Mouse (Mus musculus) heart, adult 18-20 months (tissue): ENCODE measurements around the gene Odf4. TPM values are rescaled to one million over a fixed set of nuclear protein-coding genes. Genes with fewer than 3 reads are reported as not detected.
"Not testable (repeated sequence)": the region's sequence is repeated elsewhere in the genome, so short reads cannot be mapped to it uniquely, and the experiment has no call there.

Source experiments
- DNase-seq, 2 experiments: peaks; one replicate each; pipeline ENCODE4 v3.0.0; 2021 to 2022; ENCODE audit warnings: mixed read lengths in 1 of 2
- total RNA-seq, 2 experiments: library from RNA; stranded (reverse); gene quantifications; 2 replicates each; pipeline ENCODE4 v1.2.3; 2021

Gene Odf4
- total RNA-seq, 2 experiments from 2014 or later: not detected

GRCm38 (mm10) chr11:68946806-68947440 is 20.0 kb upstream of the Odf4 start:
- DNase-seq: no peak

DNA sequence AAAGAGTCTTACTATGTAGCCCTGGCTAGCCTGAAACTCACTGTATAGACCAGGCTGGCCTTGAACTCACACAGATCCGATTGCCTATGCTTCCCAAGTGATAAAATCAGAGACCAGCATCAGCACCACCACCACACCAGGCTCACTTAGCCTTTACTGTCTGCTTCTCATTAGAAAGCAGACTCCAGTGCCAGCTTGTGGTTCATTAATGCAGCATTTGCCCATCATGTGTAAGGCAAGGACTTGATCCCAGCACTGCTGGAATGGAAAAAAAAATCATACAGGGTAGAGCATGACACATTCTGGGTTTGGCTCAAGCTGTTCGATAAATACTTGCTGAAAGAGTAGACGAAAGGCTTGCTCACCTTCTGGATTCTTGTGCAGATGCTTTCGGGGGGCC is 19.1 kb upstream of the Odf4 start:
- DNase-seq: no peak

DNA sequence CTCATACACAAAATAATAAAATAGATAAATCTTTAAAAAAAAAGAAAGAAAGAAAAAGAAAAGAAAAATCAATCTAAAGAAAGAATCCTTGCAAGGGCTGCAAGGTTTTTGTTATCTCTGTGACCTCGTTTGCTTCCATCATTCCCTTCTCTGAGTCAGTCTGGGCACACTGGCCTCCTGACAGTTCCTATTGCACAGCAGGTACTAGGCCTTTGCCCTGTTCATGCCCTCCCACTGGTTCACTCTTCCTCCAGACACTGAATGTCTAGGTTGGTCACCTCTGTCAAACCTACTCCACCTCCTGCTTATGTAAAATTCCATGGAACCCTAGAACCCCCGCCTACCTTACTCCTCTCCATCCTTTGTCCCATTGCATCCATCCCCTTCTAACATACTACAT is 18.4 kb upstream of the Odf4 start:
- DNase-seq: no peak

DNA sequence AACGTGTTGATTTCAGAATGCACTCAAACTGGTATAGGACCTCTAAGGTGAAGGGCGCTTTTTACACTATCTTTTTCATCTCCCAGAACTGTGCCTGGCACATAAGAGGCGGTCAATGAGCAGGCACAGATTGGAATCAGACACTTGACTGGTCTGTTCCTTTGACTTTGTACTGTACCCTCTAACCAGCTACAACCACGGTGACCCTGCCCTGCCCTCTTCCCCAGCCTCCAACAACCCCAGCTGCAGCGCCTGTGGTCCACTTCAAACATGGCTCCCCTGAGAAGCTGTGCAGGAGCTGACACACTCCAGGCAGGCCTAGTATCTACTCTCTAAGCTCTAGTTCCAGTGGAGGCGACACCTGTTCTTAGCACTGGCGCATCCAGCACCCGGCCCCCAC is 15.8 kb upstream of the Odf4 start:
- DNase-seq: no peak

- no peak for DNase-seq
Measured at GRCm38 (mm10) chr11:68940516-68940915, 13.6 kb upstream of the Odf4 start.

GRCm38 (mm10) chr11:68939451-68940304 is 12.8 kb upstream of the Odf4 start:
- DNase-seq: peak; percentile 91 to 95

- not testable (repeated sequence) for DNase-seq
Measured at GRCm38 (mm10) chr11:68936951-68937350, 10.1 kb upstream of the Odf4 start.

DNA sequence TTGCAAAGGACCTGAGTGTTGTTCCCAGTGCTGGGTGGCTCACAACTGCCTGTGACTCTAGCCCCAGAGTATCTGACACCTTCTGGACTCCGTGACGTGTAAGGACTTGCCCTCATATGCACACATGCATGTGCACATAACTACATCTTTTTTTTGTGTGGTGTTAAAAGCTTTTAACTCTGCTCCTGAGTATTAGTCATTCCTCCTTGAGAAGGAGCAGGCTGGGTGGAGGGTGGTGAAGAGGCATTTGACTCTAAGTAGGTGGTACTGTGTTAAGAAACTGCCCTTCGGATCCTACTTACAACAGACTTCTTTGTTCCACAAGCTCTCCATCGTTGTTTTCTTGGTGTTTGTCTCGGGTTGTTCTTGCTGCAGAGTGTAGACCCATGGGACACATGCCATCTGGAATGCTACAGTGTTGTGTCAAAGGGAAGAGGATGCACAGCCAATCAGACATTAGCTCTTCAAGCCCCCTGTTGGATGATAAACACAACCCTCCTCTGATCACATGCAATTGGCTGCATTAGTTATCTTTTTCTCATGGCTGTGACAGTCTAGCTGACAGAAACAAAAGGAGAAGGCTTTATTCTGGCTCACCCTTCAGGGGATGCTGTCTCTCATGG is 7.1 kb upstream of the Odf4 start:
- no peak for DNase-seq

- no peak for DNase-seq
Measured at GRCm38 (mm10) chr11:68929947-68930346, 3.1 kb upstream of the Odf4 start.

DNA sequence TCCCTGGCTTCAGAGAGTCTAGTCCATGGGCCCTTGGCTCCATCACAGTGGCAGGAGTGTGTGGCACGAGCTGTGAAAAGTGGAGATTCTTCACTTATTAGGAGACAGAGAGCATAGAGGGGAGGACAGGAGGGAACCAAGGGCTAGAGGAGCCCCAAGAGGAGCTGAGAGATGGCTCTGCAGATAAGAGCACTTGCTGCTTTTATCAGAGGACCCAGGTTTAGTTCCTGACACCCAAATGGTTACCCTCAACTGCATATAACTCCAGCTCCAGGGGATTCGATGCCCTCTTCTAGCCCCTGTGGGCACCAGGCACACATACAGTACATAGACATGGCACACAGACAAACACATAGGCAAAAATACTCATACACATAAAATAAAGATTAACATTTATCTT is 2.1 kb downstream of the Odf4 start:
- no peak for DNase-seq

DNA sequence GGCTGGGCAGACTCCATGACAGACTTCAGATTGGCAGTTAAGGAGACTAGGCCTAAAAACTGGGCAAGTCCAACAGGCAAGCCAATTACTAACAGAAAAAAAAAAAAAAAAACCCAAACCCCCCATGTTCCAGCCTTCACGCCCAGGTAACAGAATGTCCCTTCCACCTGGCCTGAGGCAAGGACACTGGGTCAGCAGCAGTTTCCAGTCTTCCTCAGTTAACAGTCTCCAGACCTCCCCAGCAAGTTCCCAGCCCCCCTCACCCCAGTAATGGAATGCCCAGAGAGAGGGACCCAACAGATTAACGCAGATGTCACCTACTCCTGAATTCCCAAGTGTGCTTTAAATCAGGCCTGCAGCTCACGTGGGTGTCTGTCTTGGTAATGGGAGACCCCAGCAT is 3.7 kb downstream of the Odf4 start:
- no peak for DNase-seq

DNA sequence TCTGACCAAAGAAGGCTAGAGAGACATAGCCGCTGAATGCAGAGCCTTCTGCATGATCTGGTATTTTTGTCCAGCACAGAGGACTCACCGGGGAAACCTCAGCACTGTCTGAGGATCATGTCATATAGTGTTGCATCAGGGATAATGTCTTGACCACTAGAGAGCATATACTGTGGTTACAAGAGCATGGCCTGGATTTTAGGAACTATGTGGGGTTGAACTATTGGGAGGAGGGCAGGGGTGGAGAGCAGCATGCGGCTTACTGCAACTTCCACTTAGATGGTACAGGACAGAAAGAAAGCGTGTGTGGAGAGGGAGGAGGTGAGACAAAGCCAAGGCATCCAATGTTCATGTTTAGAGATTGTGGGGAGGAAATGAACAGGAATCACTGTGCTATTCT is 12.3 kb downstream of the Odf4 start:
- DNase-seq: no peak

GRCm38 (mm10) chr11:68911531-68912177 is 15.2 kb downstream of the Odf4 start:
- peak in 1 of 2 experiments; percentile 42 for DNase-seq

DNA sequence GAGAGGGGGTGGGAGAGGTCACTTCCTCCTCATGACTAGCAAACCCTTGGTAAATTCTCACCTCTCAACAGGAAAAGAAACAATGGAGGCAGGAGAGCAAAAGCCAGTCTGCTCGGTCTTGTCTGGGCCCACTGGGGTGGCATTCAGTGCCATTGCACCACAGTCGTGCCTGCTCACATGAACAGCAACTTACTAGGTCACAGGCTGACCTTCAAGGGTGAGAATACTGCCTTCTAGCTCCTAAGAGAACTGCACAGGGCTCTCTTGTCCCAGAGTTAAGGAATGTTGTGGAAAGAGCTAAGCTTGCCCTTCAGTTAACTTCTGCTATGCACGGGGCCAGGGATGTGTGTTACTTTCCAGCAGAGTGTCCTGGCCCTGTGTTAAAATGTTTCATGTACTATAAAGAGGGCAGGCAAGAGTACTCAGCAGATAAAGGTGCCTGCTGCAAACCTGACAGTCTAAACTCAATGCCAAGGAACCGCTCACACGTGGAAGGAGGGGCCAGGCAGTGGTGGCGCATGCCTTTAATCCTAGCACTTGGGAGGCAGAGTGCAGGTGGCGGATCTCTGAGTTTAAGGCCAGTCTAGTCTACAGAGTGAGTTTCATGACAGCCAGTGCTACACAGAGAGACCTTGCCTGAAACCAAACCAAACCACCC is 17.9 kb downstream of the Odf4 start:
- DNase-seq: peak; percentile 28 to 29

DNA sequence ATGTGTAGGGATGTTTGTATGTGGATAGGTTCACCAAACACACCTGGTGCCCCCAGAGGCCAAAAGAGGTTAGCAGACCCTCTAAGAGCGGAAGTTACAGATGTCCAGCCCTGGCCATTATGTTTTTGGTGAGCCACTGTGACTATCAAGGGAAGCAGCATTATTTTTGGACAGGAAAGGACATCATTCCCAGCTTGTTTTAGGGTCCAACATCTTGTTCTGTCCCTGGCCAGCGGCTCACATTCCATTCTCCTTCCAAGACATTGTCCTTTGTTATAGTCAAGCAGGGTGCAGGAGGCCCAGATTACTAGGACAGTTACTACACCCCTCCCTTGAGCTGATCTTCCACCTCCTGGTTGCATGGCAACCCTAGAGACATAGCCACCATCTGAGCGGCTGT is 19.6 kb downstream of the Odf4 start:
- DNase-seq: peak in 1 of 2 experiments; percentile 28

DNA sequence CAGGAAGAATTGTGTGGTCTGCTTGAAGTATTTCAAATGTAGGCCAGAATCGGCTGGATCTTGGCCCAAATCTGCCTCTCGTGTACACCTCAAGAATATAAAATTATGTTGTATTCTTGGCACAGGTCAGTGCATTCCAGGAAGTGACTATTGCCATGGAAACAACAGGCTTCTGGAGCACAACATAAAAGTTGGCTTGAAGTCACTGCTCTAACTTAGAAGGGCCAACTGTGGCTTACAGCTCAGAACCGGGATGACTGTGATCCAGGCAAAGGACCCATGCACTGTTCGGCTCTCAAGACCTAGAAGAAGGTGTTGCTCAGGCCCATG is 20.5 kb downstream of the Odf4 start:
- no peak for DNase-seq

DNA sequence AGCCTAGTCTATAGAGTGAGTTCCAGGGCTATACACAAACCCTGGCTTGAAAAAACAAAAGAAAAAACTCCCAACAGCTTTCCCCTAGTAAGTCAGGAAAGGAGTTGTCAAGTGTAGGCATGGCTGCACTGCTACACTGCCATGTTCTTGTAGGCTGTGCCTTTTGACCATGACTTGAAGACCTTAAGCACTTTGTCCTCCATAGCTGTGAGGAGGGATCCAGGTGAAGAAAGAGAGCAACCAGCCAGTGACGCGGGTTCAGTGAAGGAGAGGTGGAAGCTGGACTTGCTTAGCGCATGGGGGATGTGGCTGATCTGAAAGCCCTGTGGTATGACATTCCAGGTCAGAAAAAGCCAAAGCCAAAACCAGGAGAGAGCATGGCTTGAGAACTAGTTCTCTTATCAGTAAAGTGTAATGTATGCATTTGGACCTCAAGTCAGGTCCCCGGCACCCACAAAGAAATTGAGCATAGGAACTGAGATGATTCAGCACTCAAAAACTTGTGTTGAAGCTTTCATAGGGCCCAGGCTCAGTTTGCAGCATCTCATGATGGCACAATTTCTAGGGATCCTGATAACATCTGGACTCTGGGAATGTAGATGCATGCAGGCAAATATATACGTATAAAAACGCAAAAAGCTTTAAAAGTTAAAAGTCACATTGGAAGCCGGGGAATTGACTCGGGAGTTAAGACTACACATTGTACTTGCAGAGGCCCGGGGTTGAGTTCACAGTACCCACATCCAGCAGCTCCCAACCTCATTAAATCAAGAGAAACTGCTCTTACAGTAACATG is 21.0 kb downstream of the Odf4 start:
- no peak for DNase-seq

DNA sequence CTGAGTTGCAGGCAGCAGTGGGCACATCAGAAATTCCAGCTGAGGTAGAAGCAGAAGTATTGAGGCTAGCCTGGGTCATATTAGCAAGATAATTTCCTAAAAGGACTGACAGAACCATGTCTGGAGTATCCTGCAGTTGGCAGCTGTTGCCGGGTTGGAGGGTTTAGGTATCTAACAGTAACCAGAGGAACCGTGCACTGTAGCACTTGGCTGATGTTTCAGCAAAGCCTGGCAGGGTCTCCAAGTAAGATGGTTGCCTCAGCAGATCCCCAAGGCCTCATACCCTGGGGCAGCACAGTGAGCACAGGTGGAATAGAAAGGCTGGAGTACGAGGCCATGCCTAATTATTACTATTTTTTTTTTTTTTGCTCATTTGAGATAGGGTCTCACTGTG is 21.7 kb downstream of the Odf4 start:
- no peak for DNase-seq

GRCm38 (mm10) chr11:68904375-68905137 is 22.3 kb downstream of the Odf4 start:
- DNase-seq: peak; percentile 79 to 89

- DNase-seq: no peak
Measured at GRCm38 (mm10) chr11:68903775-68904174, 23.1 kb downstream of the Odf4 start.

DNA sequence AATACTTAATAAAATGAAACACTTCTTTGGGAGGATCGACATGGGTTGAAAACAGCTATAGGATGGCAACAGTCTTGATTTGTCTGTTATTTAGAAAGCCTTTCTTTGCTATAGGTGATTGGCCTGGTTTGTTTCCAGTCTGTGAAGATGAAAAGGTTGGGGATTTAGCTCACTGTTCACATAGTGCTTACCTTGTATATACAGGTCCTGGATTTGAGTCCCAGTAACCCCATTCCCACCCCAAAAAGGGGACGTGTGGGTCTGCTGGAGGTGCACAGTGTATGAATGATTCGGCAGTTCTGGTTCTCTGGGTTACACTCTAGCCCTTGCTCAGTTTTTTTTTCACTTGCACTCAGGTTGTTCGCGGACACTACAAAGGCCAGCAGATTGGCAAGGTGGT is 24.1 kb downstream of the Odf4 start:
- no peak for DNase-seq
